Mouse (Mus musculus): ENCODE measurements at regions not wholly inside any gene's neighbourhood (a gene's known extent, or its start where the extent isn't known, plus 50 kb on each side); places are given as distances from the start of the nearest gene placed in this dataset.

GRCm38 (mm10) chr17:4301142-4301853 lies 605.2 kb upstream of the Nox3 start:
- TF ChIP-seq CTCF (IDR thresholded peaks at IDR 0.05; ENCODE audit: borderline replicate concordance, insufficient read depth, low read depth, low read length) (no peak), POLR2A (IDR thresholded peaks at IDR 0.05; ENCODE audit: borderline replicate concordance, insufficient read depth, low read length) (no peak)
- DNase-seq: no peak
- WGBS: 75% methylated on average over 12 of the region's 12 CpGs
- H3K4me1 ChIP-seq (ENCODE audit: control insufficient read depth, insufficient read depth, low read length): peaks cover 7% of the 10 kb centered on the region
- no peak overlapping the region for H3K4me3 ChIP-seq (replicated peaks; ENCODE audit: insufficient read depth, low read depth, low read length)
- H3K27ac ChIP-seq (ENCODE audit: insufficient read depth, low read length): no peak overlapping the region
- no peaks in the 10 kb centered on the region for H3K27me3 ChIP-seq (ENCODE audit: control insufficient read depth, insufficient read depth, low read length)

DNA sequence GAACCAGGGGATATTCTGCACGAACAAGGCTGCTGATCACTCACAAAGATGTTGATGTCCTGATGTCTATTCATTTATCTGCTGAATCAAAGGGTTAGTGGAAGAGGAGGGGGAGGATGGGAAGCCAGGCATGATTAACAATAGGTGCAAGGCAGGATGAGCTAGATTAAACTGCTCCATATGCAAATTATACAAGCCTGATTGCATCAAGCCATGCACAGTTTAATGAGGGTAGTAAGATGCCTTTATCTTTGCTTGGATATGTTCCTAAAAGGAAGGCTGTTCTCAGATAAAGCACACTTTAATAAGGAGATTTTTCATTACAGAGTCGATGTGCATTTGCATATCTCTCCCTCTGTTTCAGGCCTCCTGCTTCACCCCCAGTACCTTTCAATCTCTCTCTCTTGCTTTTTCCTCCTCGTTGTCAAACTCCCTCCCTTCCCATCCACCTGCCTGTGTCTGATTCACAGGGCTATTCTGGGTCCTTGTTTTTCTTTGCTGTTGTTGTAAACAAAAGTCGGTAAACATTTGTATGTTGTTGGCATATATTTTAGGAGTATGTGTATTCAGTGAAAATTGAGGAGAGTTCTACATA lies 615.8 kb upstream of the Nox3 start:
- no peak overlapping the region for H3K27ac ChIP-seq (ENCODE audit: insufficient read depth, low read length)
- 49% methylated on average over 4 of the region's 4 CpGs for WGBS

GRCm38 (mm10) chr17:4319141-4319540 lies 623.1 kb upstream of the Nox3 start:
- no peaks in the 10 kb centered on the region for H3K4me1 ChIP-seq (ENCODE audit: control insufficient read depth, insufficient read depth, low read length)
- H3K27me3 ChIP-seq (ENCODE audit: control insufficient read depth, insufficient read depth, low read length): no peaks in the 10 kb centered on the region
- no peak overlapping the region for H3K4me3 ChIP-seq (replicated peaks; ENCODE audit: insufficient read depth, low read depth, low read length)
- 93% methylated on average over 4 of the region's 4 CpGs for WGBS
- DNase-seq: no peak
- no peak for TF ChIP-seq CTCF (IDR thresholded peaks at IDR 0.05; ENCODE audit: borderline replicate concordance, insufficient read depth, low read depth, low read length)
- TF ChIP-seq POLR2A (IDR thresholded peaks at IDR 0.05; ENCODE audit: borderline replicate concordance, insufficient read depth, low read length): no peak
- no peak overlapping the region for H3K27ac ChIP-seq (ENCODE audit: insufficient read depth, low read length)

More for the DNA sequence above, 615.8 kb upstream of the Nox3 start:
- DNase-seq: no peak
- Histone ChIP-seq H3K4me1 (ENCODE audit: control insufficient read depth, insufficient read depth, low read length) (no peaks in the 10 kb centered on the region), H3K4me3 (replicated peaks; ENCODE audit: insufficient read depth, low read depth, low read length) (no peak overlapping the region), H3K27me3 (ENCODE audit: control insufficient read depth, insufficient read depth, low read length) (no peaks in the 10 kb centered on the region)
- no peak for TF ChIP-seq CTCF (IDR thresholded peaks at IDR 0.05; ENCODE audit: borderline replicate concordance, insufficient read depth, low read depth, low read length)
- no peak for TF ChIP-seq POLR2A (IDR thresholded peaks at IDR 0.05; ENCODE audit: borderline replicate concordance, insufficient read depth, low read length)

GRCm38 (mm10) chr17:4328810-4329209 lies 632.7 kb upstream of the Nox3 start:
- no peaks in the 10 kb centered on the region for H3K27me3 ChIP-seq (ENCODE audit: control insufficient read depth, insufficient read depth, low read length)
- TF ChIP-seq CTCF (IDR thresholded peaks at IDR 0.05; ENCODE audit: borderline replicate concordance, insufficient read depth, low read depth, low read length): no peak
- no peak for TF ChIP-seq POLR2A (IDR thresholded peaks at IDR 0.05; ENCODE audit: borderline replicate concordance, insufficient read depth, low read length)
- 91% methylated on average over 1 of the region's 1 CpGs for WGBS
- DNase-seq: no peak
- H3K27ac ChIP-seq (ENCODE audit: insufficient read depth, low read length): no peak overlapping the region
- H3K4me1 ChIP-seq (ENCODE audit: control insufficient read depth, insufficient read depth, low read length): no peaks in the 10 kb centered on the region
- no peak overlapping the region for H3K4me3 ChIP-seq (replicated peaks; ENCODE audit: insufficient read depth, low read depth, low read length)

GRCm38 (mm10) chr17:4331650-4332049 lies 635.6 kb upstream of the Nox3 start:
- H3K4me1 ChIP-seq (ENCODE audit: control insufficient read depth, insufficient read depth, low read length): no peaks in the 10 kb centered on the region
- no peak overlapping the region for H3K27ac ChIP-seq (ENCODE audit: insufficient read depth, low read length)
- no peak overlapping the region for H3K4me3 ChIP-seq (replicated peaks; ENCODE audit: insufficient read depth, low read depth, low read length)
- no peak for DNase-seq
- TF ChIP-seq CTCF (IDR thresholded peaks at IDR 0.05; ENCODE audit: borderline replicate concordance, insufficient read depth, low read depth, low read length) (no peak), POLR2A (IDR thresholded peaks at IDR 0.05; ENCODE audit: borderline replicate concordance, insufficient read depth, low read length) (no peak)
- no peaks in the 10 kb centered on the region for H3K27me3 ChIP-seq (ENCODE audit: control insufficient read depth, insufficient read depth, low read length)
- WGBS: 29% methylated on average over 9 of the region's 9 CpGs

- WGBS: 95% methylated on average over 4 of the region's 4 CpGs
- Histone ChIP-seq H3K4me1 (ENCODE audit: control insufficient read depth, insufficient read depth, low read length) (no peaks in the 10 kb centered on the region), H3K27ac (ENCODE audit: insufficient read depth, low read length) (no peak overlapping the region), H3K27me3 (ENCODE audit: control insufficient read depth, insufficient read depth, low read length) (no peaks in the 10 kb centered on the region), H3K4me3 (replicated peaks; ENCODE audit: insufficient read depth, low read depth, low read length) (no peak overlapping the region)
- no peak for DNase-seq
- TF ChIP-seq CTCF (IDR thresholded peaks at IDR 0.05; ENCODE audit: borderline replicate concordance, insufficient read depth, low read depth, low read length) (no peak), POLR2A (IDR thresholded peaks at IDR 0.05; ENCODE audit: borderline replicate concordance, insufficient read depth, low read length) (no peak)
These were observed 637.0 kb upstream of the Nox3 start for GRCm38 (mm10) chr17:4333091-4333490.

- Histone ChIP-seq H3K27me3 (ENCODE audit: control insufficient read depth, insufficient read depth, low read length) (no peaks in the 10 kb centered on the region), H3K4me1 (ENCODE audit: control insufficient read depth, insufficient read depth, low read length) (no peaks in the 10 kb centered on the region), H3K4me3 (replicated peaks; ENCODE audit: insufficient read depth, low read depth, low read length) (no peak overlapping the region), H3K27ac (ENCODE audit: insufficient read depth, low read length) (no peak overlapping the region)
- WGBS: 28% methylated on average over 1 of the region's 1 CpGs
- no peak for TF ChIP-seq POLR2A (IDR thresholded peaks at IDR 0.05; ENCODE audit: borderline replicate concordance, insufficient read depth, low read length)
- no peak for DNase-seq
These were observed 641.1 kb upstream of the Arid1b start for GRCm38 (mm10) chr17:4353018-4353417.

DNA sequence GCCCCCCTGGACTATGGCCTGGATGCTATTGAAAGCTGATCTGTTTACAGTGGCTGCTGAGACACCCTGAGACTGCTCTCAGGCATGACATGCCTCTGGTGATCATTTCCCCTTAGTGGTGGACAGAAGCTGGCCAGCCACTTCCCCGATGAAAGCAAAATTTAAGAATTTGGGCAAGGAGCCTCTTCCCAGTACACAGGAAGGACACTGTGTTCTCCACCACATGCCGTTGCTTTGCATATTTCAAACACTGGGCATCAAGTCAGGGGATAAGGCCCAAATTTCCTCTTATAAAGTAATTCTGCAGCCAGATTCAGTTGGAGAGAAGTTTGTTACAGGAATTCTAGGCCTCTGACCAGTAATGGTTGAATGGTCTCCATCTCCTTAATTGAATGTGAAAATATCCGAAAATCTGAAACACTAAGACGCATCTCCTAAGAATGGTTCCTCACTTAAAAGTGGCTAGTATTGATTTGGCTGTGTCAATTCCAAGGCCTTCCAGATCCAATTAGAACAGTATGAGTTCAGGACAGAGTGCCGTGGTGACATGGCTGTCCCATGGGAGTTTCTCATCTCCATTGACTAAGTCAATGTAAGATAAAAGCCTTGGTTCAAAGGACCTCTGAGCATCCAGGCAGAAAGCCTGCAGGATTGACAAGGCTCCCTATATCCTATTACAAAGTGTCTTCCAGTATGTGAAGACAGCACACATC lies 638.5 kb upstream of the Arid1b start:
- peak in 1 of 2 experiments; percentile 2 for DNase-seq
- H3K27me3 ChIP-seq (ENCODE audit: control insufficient read depth, insufficient read depth, low read length): no peaks in the 10 kb centered on the region
- 74% methylated on average over 5 of the region's 5 CpGs for WGBS
- H3K4me1 ChIP-seq (ENCODE audit: control insufficient read depth, insufficient read depth, low read length): no peaks in the 10 kb centered on the region
- no peak overlapping the region for H3K27ac ChIP-seq (ENCODE audit: insufficient read depth, low read length)
- no peak for TF ChIP-seq CTCF (IDR thresholded peaks at IDR 0.05; ENCODE audit: borderline replicate concordance, insufficient read depth, low read depth, low read length)
- H3K4me3 ChIP-seq (replicated peaks; ENCODE audit: insufficient read depth, low read depth, low read length): no peak overlapping the region

Data from cerebellum, adult 2 months (tissue).